Mouse (Mus musculus): ENCODE measurements around the gene Adgrg3.

Adgrg3 gene

GRCm38 (mm10) chr8:94992996-94993724 is 24.3 kb upstream of the Adgrg3 start:
- DNase-seq, result peak; percentile 29

DNA sequence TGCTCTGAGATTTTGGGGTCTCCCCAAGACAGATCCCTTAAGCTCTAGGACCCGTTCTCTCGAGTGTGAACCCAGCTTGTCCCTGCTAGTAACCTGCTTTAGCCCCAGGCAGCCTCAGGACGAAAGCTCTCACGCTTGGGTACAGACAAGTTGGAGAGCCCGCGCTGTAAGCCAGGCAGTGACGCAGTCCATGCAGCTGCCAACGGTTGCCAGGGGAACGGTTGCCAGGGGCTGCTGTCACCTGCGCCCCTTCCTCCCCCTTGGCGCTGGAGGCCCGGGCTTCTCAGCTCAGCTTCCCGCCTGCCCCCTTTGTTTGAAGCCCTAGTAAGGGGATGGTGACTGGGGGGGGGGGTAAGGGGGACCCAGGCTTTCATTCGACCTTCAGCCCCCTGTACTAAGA is 23.5 kb upstream of the Adgrg3 start:
- peak; percentile 80 for DNase-seq

GRCm38 (mm10) chr8:94994510-94994909 is 23.0 kb upstream of the Adgrg3 start:
- no peak for DNase-seq

DNA sequence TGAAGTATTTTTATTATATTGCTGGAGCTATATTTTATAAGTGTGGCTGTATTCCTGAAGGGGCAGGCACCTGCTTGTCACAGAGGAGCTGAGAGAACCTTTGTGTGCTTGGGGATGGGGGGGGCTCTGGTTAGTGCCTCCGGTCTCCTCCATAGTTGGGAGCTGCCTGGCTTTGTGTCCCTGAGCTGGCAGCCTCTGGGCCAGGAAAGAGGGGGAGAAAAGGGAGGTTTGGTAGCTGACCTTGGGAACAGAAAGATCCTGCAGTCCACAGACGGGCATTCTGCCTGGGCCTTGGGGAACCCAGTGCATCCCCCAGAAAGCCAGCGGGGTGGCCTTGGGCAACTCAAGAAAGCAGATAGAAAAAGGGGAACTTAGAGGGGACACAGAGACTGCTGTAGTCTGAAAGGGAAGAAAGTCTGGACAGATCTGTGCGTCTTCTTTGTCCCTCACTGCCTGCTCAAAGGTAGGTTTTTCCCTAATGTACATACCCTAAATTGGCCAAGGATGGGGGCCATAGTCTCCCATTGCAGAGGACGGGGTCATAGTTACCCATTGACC is 22.1 kb upstream of the Adgrg3 start:
- peak; percentile 37 for DNase-seq

GRCm38 (mm10) chr8:94996037-94996436 is 21.5 kb upstream of the Adgrg3 start:
- no peak for DNase-seq

- no peak for DNase-seq
Measured at GRCm38 (mm10) chr8:94996899-94997856, 20.3 kb upstream of the Adgrg3 start.

DNA sequence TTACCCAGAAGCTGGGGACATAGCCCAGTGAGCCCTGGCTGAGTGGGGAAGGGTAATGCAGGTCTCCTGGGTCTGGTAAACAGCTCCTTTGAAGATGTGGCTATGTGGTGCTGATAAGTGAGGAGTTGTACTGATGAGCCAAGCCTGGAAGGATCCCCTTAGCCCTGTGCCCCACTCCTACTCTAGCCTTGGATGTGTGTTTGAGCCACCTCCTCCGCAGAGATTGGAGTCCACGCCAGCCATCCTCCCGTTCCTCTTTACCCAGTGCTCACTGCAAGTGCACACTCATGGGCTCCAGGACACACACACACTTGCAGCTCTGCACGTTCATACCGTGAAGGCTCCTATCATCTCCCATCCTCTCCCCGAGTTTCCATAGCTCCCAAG is 19.6 kb upstream of the Adgrg3 start:
- DNase-seq, result no peak

- no peak for DNase-seq
Measured at GRCm38 (mm10) chr8:94998431-94998830, 19.1 kb upstream of the Adgrg3 start.

GRCm38 (mm10) chr8:94999004-94999403 is 18.5 kb upstream of the Adgrg3 start:
- DNase-seq, result no peak

- DNase-seq, result no peak
Measured at GRCm38 (mm10) chr8:94999956-95000355, 17.5 kb upstream of the Adgrg3 start.

DNA sequence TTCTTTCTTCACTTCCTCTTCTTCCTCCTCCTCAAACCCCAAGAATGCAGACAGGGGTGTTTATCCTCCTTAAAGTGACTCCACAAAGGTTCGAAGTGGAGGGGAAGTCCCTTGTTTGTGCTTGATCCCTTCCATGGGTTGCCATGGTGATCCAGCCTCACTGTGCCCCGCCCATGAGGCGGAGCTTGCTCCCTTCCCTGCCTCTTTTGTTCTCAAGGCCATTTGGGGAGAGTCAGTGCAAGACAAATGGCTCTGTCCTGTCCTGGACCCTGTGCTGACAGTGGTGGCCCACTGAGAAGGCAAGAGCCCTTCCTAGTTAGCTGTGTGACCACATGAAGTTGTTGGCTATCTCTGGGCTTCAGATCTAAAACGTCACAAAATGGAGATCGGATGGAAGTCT is 16.8 kb upstream of the Adgrg3 start:
- no peak for DNase-seq

DNA sequence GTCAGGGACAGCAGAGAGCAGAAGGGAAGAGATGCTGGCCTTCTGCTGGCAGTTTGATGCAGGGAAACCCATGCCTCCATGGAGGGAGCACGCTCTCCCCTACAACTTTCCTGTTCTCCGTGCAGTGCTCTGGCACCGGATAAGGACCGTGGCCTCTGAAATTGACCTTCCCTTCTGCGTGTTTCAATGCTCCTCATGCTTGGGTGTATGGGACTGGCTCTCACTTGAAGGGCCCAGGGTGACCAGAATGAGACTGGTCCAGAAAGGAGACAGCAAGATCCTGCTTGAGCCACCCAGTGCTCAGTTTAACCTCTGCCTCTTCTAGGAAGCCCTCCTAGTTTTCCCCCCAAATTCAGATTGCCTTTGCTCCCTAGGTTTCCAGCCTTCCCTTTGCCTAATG is 16.3 kb upstream of the Adgrg3 start:
- DNase-seq, result no peak

DNA sequence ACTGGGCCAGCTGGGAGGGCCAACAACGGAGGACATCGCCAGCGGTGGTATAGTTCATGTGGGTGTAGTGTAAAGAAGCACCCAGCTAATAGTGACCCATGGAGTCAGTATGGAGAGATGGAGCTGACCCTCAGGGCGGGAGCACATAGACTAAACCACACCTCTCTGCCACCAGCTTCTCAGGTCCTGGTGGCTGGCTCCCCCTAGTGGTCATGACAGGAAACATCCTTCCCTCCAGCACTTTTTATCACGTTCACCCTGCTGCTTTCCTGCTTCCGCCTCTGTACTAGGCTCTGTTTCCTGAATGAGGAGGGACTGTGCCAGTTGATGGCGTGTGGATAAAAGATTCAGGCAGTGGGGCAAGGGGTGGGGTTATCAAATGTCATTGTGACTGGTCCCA is 15.8 kb upstream of the Adgrg3 start:
- DNase-seq, result peak; percentile 72

DNA sequence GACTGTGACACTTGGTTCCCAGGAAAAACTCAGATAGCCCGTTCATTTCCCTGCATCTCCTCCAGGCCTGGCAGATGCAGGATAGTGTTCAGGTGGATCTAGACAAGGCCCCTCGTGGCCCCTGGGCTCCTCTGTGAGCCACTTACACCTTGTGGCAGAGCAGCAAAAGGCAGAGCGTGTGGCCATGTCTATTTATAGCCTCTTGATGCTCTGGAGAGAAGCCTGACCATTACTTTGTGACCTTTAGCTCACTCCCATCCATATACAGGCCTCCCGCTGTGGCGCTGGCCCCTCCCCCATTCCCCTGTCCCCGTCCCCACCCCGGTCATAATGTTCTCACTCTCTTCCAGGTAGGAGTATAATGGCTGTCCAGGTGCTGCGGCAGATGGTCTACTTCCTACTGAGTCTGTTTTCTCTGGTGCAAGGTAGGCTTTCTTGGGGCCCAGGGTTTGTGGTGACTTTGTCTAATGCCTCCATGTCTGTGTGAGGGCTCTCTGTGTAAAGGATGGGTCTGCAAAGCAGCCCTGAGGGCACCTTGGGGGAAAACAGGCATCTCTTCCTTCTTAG is 15.3 kb upstream of the Adgrg3 start:
- no peak for DNase-seq

DNA sequence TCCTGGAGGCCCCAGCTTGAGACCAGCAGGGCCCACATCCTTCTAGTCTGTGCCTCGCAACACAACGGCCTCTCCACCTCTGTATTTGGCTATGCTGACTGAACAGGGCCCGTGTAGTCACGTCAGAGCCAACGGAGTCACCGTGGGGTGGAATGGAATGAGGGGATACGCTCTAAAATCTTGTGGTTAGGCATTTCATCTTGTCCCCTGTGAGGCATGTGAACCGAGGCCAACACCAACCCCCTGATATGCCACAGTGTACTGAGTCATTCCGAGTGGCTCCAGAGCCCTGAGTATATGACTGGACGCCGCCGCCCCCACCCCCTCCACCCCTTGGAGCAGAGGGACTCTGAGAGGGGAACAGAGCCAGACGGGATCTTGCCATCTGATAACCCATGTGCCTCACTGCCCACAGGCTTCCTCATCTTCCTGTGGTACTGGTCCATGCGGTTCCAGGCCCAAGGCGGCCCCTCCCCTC is 5.0 kb upstream of the Adgrg3 start:
- no peak for DNase-seq

DNA sequence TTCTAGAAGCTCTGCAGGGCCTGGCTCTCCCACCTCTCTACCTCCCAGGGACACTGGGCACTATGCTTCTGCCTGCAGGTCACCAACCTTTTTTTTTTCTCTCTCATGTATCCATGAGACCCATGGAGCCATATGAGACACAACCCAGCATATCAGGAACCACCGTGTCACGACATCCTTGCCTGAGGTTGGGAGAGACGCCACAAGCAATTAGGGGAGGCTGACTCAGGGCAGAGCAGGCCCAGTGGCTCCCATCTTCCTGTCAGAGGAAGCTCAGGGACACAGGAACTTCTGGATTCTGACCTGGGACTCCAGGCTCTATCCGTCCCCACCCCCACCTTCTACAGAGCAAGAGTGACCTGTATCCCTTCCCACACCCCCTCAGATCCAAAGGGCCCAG is 1.6 kb upstream of the Adgrg3 start:
- DNase-seq, result no peak

DNA sequence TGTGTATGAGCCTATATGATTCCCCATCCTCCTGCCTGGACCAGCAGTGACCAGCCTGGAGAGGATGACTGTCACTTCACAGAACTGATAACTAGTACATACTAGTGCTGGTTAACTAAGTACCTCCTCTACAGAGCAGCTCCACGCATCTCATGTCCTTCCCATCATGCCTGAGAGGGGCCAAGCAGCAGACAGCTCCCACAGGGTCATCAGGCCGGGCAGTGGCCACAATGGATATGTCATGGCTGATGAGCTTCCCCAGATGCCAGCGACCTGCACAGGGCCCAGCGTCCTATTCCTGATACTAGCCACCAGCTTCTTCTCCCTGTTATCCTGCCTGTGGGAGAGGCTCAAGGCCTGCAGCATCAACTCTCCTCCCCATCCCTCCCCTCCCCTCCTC is 808 bp upstream of the Adgrg3 start:
- DNase-seq, result no peak

- DNase-seq, result no peak
Measured at GRCm38 (mm10) chr8:95017969-95018635, 610 bp downstream of the Adgrg3 start.

- DNase-seq, result no peak
Measured at GRCm38 (mm10) chr8:95020293-95020777, 2.8 kb downstream of the Adgrg3 start.

GRCm38 (mm10) chr8:95020821-95021220 is 3.3 kb downstream of the Adgrg3 start:
- DNase-seq, result no peak

GRCm38 (mm10) chr8:95023201-95023600 is 5.7 kb downstream of the Adgrg3 start:
- DNase-seq, result no peak

DNA sequence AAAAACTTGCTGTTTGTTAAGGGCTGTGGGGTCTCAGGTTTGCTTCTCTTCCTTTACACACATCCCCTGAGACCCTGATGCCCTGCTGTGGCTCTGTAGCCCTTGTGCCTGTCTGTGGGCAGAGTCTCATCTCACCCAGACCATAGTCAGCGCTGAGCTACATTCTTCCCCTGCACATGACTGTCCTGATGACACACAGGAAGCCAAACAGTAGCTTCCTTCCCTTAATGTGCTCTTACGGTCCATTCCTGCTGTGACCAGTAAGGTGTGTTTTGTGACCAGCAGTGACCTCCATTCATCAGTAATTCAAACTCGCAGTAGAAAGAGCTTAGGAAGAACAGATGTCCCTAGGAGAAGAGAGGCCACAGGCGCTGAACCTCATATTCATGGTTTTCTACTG is 6.9 kb downstream of the Adgrg3 start:
- no peak for DNase-seq

DNA sequence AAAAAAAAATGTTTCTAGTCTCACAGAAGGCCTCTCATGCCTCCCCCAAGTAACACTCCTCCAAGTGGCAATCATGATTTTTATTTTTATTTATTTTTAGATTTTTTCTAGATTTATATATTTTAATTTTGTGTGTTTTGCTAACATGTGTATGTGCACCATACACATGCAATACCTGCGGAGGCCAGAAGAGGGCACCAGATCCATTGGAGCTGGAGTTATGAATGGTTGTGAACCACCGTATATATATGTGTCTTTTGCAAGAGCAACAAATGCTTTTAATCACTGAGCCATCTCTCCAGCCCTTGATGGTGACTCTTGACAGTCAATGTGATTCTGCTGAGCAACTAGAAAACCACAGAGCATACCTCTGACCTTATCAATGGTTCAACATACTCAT is 7.9 kb downstream of the Adgrg3 start:
- DNase-seq, result no peak

Measured in right cerebral cortex, adult 18-20 months (tissue).